Mouse (Mus musculus): Measurements from ENCODE around the gene Prkci. TPM values are rescaled to one million over a fixed set of nuclear protein-coding genes. Genes with fewer than 3 reads are reported as not detected.
A peak's percentile ranks its signal among the peaks of the same experiment; 100 is the strongest.

The Prkci gene
- polyA plus RNA-seq, 1 experiment from 2014 or later, result 37.7 TPM

DNA sequence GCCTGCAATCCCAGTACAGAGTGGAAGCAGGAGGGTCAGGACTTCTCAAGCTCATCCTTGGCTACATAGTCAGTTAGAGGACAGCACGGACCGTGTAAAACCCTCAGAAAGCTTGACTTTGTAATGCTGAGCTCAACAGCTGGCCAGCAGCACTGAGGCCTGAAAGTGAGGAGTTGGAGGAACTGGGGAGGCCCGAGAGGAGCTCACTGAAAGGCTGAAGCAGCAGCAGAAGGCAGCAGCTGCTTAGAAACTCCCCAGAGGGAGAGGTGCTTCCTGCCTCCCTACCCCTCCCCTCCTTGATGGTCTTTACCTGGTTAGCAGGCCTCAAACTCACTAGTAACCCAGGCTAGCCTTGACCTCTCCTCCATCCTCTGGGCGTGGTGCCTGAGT is 4.5 kb downstream of the Prkci start:
- H3K9me3 ChIP-seq, result peaks cover 11% of the 10 kb centered on the region; the same call in 1 of the 2 replicates
- 45% methylated on average over 4 of the region's 4 CpGs for WGBS
- DNase-seq (ENCODE audit: extremely low spot score, low spot score), result no peak

DNA sequence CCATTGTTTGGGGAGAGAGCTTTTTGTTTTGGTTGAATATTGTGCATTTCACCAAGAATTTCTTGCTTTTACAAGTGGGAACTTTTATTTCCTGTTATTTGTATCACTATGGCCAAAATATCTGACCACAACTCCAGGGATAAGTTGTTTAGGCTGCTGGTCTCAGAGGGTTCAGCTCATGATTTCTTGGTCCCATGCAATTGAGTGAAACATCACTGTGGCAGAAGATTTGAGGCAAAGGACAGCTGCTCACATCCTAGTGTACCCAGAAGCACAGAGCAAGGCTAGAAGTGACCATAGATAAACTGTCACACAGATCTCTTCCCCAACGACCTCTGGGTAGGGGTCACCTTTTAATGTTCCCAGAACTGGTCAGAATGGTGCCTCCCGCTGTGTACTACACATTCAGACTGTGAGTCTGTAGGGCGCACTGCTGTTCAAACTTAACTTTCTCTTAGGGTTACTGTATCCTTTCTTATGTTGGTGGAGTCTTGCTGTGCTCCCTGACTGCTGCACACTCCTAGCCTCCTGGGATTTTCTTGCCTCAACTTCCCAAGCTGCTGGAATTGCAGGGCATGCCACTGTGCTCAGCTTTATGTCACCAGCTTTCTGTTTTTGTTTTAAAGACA is 5.6 kb downstream of the Prkci start:
- no peak for DNase-seq (ENCODE audit: extremely low spot score, low spot score)
- no peak overlapping the region for H3K4me3 ChIP-seq
- 56% methylated on average over 3 of the region's 3 CpGs for whole genome bisulfite sequencing

More for the DNA sequence above, 4.5 kb downstream of the Prkci start:
- Histone ChIP-seq H3K4me1 (peaks cover 41% of the 10 kb centered on the region), H3K36me3 (replicated peaks) (peaks cover 20% of the 10 kb centered on the region), H3K27me3 (ENCODE audit: poor library complexity, severe bottlenecking) (no peaks in the 10 kb centered on the region), H3K27ac (peak overlapping the region; percentile 51; the same call in 1 of the 2 replicates), H3K4me3 (no peak overlapping the region)

DNA sequence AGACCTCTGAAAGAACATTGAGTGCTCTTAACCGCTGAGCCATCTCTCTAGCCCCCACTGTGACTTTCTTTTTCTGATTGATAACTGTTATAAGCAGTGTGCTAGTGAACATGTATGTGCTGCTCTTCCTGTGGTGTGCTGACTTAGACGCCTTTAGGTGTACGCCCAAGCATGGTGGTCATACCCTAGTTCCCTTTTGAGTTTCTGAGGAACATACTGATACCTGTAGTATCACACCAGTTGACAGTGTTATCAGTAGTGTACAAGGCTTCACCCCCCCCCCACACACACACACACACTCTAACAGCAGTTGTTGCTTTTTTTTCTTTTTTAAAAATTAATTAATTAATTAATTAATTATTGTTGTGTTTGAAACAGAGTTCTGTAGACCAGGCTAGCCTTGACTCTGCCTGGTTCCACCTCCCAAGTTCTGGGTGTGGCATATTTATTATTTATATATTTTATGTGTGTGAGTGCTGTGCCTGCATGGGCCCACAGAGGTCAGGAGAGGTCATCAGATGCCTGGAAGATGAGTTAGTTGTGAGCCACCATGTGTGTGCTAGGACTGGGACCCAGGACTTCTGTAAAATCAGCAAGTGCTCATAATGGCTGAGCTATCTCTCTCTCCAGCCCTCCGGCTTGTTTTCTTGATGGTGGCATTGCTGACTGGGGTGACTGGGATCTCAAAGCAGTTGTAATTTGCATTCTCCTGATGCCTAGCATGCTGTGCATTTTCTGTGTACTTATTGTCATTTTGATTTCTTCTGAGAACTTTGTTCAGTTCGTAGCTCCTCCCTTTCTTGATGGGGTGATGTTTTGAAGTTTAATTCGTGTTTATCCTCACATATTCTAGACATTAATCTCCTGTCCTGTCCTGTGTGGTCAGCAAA is 9.0 kb downstream of the Prkci start:
- Histone ChIP-seq H3K27ac (no peak overlapping the region), H3K4me1 (peaks cover 15% of the 10 kb centered on the region), H3K36me3 (replicated peaks) (peaks cover 20% of the 10 kb centered on the region), H3K4me3 (no peak overlapping the region), H3K9me3 (peaks cover 11% of the 10 kb centered on the region; the same call in 1 of the 2 replicates), H3K27me3 (ENCODE audit: poor library complexity, severe bottlenecking) (no peaks in the 10 kb centered on the region)
- no peak for DNase-seq (ENCODE audit: extremely low spot score, low spot score)
- 84% methylated on average over 6 of the region's 6 CpGs for WGBS

More for the DNA sequence above, 5.6 kb downstream of the Prkci start:
- peaks cover 11% of the 10 kb centered on the region; the same call in 1 of the 2 replicates for H3K9me3 ChIP-seq
- H3K27me3 ChIP-seq (ENCODE audit: poor library complexity, severe bottlenecking), result no peaks in the 10 kb centered on the region
- H3K36me3 ChIP-seq (replicated peaks), result peaks cover 20% of the 10 kb centered on the region
- no peak overlapping the region for H3K27ac ChIP-seq
- H3K4me1 ChIP-seq, result peaks cover 41% of the 10 kb centered on the region

DNA sequence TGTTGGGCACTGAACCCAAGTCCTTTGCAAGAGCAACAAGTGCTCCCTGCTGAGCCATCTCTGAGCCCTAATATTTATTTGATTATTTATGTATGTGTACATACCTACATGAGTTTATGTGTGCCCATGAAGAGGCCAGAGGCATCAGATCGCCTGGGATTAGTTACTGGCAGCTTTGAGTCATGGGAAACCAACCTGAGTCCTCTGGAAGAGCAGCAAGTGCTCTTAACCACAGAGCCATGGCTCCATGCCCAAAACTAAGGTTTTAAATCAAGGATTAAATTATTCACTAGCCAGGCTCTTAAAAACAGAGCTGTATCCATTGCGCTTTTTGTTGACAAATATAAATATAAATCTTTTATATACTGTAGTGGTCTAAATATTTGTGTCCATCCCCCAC is 18.8 kb downstream of the Prkci start:
- no peaks in the 10 kb centered on the region for H3K9me3 ChIP-seq
- WGBS, result 88% methylated on average over 2 of the region's 2 CpGs

DNA sequence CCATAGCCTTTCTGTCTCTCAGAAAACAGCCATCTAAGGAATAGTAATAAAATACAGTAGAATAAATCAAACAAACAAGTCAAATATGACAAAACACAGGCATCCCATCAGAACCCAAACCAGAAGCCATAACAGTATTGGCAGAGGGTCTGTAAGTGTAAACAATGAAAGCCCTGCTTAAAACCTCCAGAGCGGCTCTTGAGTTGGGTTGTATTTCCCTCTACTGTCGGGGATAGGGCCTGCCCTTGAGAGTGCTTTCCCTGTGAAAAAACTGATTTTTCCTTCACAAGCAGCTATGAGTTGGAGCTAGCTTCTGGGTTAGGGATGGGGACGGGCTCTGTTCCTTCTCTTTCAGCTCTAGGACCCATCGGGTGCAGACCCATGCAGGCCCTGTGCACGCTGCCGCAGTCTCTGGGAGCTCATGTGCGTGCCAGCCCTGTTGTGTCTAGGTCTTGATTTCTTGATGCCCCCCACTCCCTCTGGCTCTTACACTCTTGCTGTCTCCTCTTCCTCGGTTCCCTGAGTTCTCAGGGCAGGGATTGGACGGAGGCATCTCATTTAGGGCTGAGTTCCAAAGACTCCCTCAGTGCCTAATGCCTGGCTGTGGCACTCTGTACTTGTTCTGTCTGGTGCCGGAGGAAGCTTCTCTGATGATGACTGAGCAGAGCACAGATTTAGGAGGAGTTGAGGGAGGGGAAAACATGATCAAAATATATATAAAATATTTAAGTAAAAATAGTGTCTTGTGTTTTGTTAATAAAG is 20.3 kb downstream of the Prkci start:
- no peaks in the 10 kb centered on the region for H3K27me3 ChIP-seq (ENCODE audit: poor library complexity, severe bottlenecking)
- DNase-seq (ENCODE audit: extremely low spot score, low spot score), result no peak
- 82% methylated on average over 10 of the region's 10 CpGs for WGBS
- H3K4me3 ChIP-seq, result no peak overlapping the region
- H3K9me3 ChIP-seq, result no peaks in the 10 kb centered on the region
- H3K27ac ChIP-seq, result 0 out of 2 replicates have a peak overlapping the region, but pooled peaks have one; percentile 69
- H3K36me3 ChIP-seq (replicated peaks), result peaks cover 20% of the 10 kb centered on the region
- peaks cover 25% of the 10 kb centered on the region for H3K4me1 ChIP-seq

More for the DNA sequence above, 18.8 kb downstream of the Prkci start:
- peaks cover 25% of the 10 kb centered on the region for H3K4me1 ChIP-seq
- H3K4me3 ChIP-seq, result no peak overlapping the region
- H3K36me3 ChIP-seq (replicated peaks), result peaks cover 5% of the 10 kb centered on the region
- no peaks in the 10 kb centered on the region for H3K27me3 ChIP-seq (ENCODE audit: poor library complexity, severe bottlenecking)
- no peak for DNase-seq (ENCODE audit: extremely low spot score, low spot score)
- no peak overlapping the region for H3K27ac ChIP-seq

DNA sequence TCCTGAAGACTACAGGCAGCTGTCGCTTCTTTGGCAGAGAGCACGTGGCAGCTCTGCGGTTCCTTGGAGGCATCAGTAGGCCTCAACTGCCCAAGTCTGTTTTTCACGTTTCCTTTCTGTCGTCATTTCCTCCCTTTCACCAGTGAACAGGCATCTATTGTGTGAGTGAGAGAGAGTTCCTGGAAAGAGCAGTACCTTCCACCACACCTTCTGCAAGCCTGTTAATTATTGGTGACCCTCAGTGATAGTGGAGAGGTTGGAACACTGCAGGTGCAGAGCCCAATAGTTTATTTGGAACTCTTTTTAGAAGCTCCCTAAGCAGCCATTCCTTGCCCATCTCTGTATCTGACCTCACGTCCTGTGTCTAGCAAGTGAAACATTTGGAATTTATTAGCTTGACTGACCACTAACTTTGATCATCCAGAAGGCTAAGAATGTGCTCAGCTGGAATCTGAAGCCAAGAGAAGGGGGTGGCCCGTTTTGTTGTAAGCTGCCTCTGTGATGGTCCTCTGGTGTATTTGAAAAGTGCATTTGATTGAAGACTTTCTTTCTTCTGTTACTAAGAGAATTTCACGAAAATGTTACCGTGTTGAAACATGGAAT is 21.1 kb downstream of the Prkci start:
- peaks cover 25% of the 10 kb centered on the region for H3K4me1 ChIP-seq
- H3K27me3 ChIP-seq (ENCODE audit: poor library complexity, severe bottlenecking), result no peaks in the 10 kb centered on the region
- no peaks in the 10 kb centered on the region for H3K9me3 ChIP-seq
- H3K4me3 ChIP-seq, result no peak overlapping the region
- H3K36me3 ChIP-seq (replicated peaks), result peaks cover 21% of the 10 kb centered on the region
- 49% methylated on average over 9 of the region's 9 CpGs for WGBS
- no peak for DNase-seq (ENCODE audit: extremely low spot score, low spot score)
- H3K27ac ChIP-seq, result peak overlapping the region; percentile 69; the same call in 1 of the 2 replicates

DNA sequence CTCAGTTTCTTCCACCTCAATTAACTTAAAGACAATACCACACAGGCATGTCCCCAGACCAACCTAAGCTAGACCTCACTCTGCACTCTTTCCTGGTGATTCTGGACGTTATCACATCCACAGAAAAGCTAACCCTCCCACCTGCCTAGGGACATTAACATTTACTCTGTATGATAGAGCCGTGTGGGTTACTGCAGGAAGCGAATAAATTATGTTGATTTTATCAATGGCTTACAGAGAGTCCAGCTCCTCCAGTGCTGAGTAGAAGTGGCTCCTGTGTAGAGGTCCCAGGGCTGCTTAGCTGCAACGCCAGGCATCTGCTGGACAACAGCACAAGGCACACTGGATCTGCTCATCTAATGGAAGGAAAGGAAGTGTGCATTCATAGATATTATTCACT is 22.1 kb downstream of the Prkci start:
- WGBS, result 69% methylated on average over 4 of the region's 4 CpGs
- Histone ChIP-seq H3K4me1 (peaks cover 25% of the 10 kb centered on the region), H3K27ac (peak overlapping the region; percentile 21; the same call in 1 of the 2 replicates), H3K4me3 (no peak overlapping the region), H3K36me3 (replicated peaks) (peaks cover 28% of the 10 kb centered on the region), H3K27me3 (ENCODE audit: poor library complexity, severe bottlenecking) (no peaks in the 10 kb centered on the region), H3K9me3 (no peaks in the 10 kb centered on the region)
- no peak for DNase-seq (ENCODE audit: extremely low spot score, low spot score)

DNA sequence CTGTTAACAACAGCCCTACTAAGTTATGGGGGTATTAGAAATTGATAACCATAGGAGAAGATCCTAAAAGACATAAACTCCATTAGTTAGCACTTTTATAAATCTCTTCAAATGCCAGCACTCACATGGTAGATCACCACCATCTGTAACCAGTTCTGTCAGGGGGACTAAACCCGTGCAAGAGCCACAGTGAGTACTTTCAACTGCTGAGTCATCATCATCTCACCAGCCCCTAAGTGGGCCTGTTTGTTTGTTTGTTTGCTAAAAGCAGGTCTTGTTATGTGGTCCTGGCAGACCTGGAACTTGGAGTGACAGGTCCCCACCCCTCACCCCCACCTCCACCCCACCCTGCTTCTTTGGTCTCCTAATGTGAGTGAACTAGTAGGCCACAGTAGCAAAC is 23.7 kb downstream of the Prkci start:
- Histone ChIP-seq H3K4me3 (no peak overlapping the region), H3K27ac (no peak overlapping the region), H3K27me3 (ENCODE audit: poor library complexity, severe bottlenecking) (no peaks in the 10 kb centered on the region), H3K4me1 (peaks cover 37% of the 10 kb centered on the region), H3K9me3 (no peaks in the 10 kb centered on the region), H3K36me3 (replicated peaks) (peaks cover 28% of the 10 kb centered on the region)
- WGBS, result 84% methylated on average over 1 of the region's 1 CpGs
- no peak for DNase-seq (ENCODE audit: extremely low spot score, low spot score)

DNA sequence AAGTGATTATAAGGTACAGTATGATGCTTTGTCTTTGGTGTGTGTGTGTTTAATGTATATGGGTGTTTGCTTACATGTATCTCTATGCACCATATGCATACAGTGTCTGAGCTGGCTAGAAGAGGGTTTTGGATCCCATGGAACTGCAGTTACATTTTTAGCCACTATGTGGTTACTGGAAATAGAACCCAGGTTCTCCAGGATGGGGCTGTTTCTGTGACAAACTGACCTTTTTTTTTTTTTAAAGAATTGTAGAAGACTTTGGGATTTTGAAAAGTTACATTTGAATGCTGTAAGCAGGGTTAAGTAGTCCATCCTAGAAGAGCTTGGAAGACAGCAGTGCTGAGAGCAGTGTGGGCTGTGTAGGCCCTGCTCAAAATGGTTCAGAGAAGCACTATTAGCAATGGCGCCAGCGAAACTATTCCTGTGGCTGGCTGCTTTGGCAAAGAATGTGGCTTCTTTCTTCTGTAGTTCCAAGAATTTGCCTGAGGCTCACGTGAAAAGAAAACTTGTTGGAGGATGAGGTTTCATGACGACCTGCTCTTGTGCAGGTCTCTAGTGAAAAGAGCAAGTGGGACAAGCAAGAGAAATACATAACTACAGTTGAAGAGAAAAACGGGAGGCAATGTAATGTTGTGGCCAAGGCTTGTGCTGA is 24.4 kb downstream of the Prkci start:
- H3K4me1 ChIP-seq, result peaks cover 37% of the 10 kb centered on the region
- H3K9me3 ChIP-seq, result no peaks in the 10 kb centered on the region
- H3K36me3 ChIP-seq (replicated peaks), result peaks cover 28% of the 10 kb centered on the region
- DNase-seq (ENCODE audit: extremely low spot score, low spot score), result no peak
- no peak overlapping the region for H3K27ac ChIP-seq
- no peak overlapping the region for H3K4me3 ChIP-seq
- no peaks in the 10 kb centered on the region for H3K27me3 ChIP-seq (ENCODE audit: poor library complexity, severe bottlenecking)
- WGBS, result 90% methylated on average over 5 of the region's 5 CpGs

DNA sequence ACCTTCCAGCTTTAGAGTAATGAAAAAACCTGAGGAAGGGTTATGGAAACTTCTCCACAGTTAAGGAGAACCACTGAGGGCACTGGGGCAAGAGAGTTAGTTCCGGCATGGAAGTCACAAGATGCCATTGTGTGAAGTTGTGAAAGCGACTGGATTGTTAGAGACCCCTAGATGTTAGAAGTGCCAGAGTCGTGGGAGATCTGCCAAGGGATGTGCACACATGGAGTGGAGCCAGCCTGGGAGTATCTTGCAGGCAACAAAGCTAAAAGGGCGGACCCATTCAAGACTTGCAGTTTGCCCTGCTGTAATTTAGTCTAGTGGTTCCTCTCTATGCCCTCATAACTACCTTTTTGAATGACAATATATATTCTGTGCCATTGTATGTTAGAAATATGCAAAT is 25.1 kb downstream of the Prkci start:
- H3K4me1 ChIP-seq, result peaks cover 35% of the 10 kb centered on the region
- H3K4me3 ChIP-seq, result no peak overlapping the region
- DNase-seq (ENCODE audit: extremely low spot score, low spot score), result no peak
- WGBS, result 95% methylated on average over 4 of the region's 4 CpGs
- H3K9me3 ChIP-seq, result no peaks in the 10 kb centered on the region
- H3K36me3 ChIP-seq (replicated peaks), result peaks cover 28% of the 10 kb centered on the region
- H3K27me3 ChIP-seq (ENCODE audit: poor library complexity, severe bottlenecking), result no peaks in the 10 kb centered on the region
- H3K27ac ChIP-seq, result no peak overlapping the region

DNA sequence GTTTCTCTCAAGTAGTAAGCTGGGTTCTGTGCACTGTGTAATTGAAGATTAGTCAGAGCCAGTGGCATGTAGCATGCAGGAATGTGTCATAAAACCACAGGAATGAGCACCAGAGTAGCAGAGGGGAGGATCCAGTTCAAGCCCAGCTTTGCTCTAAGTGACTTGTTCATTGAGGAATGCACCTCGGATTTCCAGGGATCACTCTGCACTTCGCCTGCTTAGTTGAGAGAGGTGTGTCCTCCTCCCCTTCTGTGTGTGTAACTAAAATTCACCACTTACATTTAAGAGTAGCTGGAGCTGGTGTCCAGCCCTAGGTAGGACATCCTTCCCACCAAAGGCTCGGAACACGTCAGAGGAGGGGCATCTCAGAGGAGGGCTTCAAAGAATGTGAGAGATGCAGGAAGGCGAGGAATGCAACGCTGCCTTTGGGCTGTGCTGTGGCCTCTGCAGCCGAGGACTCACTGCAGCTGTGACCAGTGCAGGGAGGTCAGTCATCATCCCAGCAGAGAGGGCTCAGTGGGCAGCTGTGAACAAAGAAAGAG is 27.4 kb downstream of the Prkci start:
- Histone ChIP-seq H3K4me1 (peaks cover 13% of the 10 kb centered on the region), H3K36me3 (replicated peaks) (peaks cover 34% of the 10 kb centered on the region), H3K27me3 (ENCODE audit: poor library complexity, severe bottlenecking) (no peaks in the 10 kb centered on the region), H3K4me3 (no peak overlapping the region), H3K9me3 (no peaks in the 10 kb centered on the region), H3K27ac (peak overlapping the region; percentile 64)
- DNase-seq (ENCODE audit: extremely low spot score, low spot score), result no peak
- 39% methylated on average over 7 of the region's 7 CpGs for WGBS

Measured in forebrain, embryonic 10.5 days (tissue).